Mouse (Mus musculus) cerebral cortex, adult 2 months (tissue): Measurements from ENCODE around the gene Eml4.

Source experiments
- WGBS: fragments of 180-500 bp; shearing (Covaris S2); methylation state at CpG from one replicate; pipeline ENCODE4 v1.1.7; 2018; 5-methylcytosine and 5-hydroxymethylcytosine counted together

Gene Eml4

DNA sequence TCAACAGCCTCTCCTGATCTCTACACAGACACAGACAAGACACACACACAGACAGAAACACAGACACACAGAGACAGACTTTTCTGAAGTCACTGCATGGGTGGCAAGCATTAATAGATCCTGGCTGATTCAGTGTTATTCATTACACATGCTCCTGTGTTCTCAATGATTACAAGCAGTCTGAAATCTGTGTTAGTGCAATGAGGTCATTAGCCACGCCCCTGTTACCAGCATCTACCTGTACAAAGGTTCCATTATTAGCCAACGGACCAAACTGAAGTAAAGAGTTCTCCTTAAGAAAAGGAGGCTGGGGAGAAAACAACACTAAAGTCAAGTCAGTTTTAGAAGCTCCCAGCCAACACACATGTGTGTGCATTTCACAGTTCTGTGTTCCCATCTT lies 153.0 kb downstream of the Eml4 start:
- WGBS: 83% methylated on average over 2 of the region's 2 CpGs

DNA sequence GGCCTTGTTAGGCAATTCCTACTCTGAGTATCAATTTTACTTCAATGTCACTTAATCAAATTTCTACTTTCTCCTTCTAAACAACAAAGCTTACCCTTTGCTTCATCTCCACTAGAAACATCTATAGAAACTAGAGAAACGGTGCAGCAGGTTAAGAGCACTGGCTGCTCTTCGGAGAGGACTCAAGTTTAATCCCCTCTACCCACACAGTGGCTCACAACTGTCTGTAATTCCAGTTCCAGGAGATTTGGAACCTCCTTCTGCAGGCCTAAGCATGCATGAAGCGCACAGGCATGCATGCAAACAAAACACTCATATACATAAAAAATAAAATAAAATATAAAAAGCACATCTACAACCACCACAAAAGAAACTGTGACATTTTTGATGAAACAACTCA lies 161.4 kb downstream of the Eml4 start:
- WGBS: 76% methylated on average over 3 of the region's 3 CpGs

DNA sequence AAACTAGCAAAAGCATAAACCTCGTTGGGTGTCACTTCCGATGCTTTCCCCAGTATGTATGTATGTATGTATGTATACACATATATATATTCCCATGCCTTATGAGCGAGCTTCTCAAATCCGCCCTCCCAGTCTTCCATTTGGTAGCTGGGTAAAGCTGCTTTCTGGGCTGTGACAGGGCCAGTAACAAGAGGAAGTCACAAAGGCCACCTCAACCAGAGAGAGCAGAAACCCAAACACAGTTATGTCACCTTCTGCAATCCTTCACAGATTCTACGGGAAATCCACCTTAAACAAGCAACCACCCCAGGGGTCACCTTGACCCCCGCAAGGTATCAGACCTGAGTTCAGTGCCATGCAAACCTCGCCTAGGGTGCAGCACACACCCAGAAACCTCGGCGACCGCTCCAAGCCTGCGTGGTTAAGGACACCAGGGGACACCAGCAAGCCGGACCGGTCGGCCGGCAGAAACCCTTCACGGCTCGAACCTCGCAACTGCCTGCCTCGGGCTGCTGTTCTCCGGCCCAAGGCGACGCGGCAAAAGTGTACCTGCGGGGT lies 163.0 kb downstream of the Eml4 start:
- 1% methylated on average over 24 of the region's 24 CpGs for WGBS

DNA sequence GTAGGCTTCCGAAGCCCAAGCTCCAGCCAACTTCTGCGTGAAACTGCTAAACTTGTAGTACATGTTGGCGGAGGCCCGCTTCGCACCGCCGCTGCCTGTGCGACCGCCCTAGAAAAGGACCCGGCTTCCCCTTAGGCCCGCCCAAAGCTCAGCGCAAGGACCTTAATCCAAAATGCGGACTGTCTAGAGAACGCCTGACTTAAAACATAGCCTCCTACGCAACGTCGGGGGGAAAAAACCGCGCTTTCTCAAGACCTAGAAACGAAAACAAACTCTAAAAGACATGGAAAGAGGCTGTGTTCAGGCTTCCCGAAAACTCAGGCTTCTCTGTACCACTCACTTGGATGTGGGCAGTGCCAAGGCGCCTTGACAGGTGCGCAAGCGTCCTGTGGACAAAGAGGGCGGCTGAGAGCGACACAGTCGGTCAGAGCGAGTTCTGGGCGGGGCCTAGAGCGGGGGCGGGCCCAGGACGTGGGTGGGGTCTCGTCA lies 163.5 kb downstream of the Eml4 start:
- under 1% methylated on average over 33 of the region's 33 CpGs for WGBS

DNA sequence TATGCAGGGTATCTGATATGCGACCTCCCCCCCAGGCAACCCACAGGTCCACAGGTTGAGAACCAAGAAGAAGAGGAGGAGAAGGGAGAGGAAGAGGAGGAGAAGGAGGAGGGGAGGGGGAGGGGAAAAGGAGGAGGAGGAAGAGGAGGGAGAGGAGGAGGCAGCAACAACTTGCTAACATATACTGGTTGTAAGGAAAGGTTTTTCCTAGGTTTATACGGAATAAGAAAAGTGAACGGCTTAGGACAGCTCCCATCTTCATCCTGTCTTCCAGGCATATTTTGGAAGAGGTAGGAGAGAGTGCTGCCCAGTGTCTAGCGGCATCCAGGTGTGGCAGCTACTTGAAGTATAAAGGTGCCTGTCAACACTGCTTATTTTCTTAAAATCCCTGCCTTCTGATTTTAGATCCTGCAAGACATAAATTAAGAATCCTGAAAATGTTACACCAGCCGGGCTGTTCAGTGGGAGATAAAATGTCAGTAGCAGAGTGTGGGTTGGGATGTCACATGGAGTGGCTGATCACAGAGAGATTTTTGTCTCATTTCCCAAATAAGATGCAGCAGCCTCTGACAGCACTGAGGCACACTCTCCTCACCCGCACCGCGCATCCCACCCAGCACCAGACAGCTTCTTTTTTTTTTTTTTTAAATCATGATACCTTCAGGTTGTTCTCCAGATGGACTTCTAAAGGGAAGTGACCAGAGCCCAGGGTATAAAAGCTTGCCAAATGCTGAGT lies 166.7 kb downstream of the Eml4 start, which contains the start of gene Cox7a2l:
Cox7a2l (minus strand) TSS at position 51 of the 736 bp plus-strand sequence.
- 61% methylated on average over 8 of the region's 8 CpGs for WGBS

DNA sequence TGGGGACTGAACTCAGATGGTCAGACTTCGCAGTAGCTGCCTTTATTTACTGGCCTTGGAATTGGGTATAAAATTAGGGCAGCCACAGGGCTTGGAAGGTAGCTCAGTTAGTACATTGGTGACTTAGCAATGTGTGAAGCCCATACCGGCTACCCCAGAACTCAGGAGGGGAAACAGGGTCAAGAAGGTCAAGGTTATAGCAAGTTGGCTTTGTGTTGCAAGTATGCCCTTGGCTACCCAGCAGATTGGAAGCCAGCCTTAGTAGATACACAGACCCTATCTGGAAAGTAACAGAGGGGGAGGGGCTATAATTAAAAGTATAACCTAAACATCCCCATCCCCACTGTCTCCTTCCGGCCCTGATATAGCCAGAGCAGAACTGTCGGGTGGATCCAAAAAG lies 171.2 kb downstream of the Eml4 start:
- 91% methylated on average over 4 of the region's 4 CpGs for WGBS

DNA sequence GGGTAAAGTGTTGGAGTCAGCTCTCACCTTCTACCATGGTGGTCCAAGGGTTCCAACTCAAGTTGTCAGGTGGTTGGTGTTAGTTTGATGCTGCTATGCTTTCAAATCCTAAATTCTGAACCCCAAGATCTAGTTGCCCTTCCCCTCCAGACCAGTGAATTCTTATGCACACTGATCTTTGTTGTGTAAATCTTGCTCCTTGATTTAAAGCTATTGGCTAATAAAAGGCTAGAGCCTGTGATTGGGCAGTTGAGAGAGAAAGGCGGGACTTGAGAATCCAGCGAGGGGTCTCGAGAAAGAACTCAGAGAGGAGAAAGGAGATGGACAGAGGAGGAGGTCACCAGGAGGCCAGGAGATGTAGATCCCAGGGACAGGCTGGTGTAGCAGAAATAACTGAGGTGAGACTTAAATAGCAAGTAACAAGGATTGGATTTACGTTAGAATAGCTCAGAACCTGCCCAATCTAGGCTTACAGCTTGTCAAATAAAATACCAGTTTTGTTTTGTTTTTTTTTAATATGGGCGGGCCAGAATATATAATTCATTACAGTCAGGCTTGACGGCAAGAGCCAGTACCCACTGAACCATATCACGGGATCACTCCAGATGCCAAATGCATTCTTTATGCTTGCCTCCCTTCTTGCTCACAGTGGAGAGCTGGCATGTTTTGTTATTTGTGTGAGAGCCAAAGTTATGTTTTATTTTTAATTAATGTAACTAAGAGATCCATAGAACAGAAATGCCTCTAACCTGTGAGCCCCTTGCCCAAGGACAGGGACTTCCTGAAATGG lies 172.1 kb downstream of the Eml4 start:
- 74% methylated on average over 7 of the region's 7 CpGs for WGBS

DNA sequence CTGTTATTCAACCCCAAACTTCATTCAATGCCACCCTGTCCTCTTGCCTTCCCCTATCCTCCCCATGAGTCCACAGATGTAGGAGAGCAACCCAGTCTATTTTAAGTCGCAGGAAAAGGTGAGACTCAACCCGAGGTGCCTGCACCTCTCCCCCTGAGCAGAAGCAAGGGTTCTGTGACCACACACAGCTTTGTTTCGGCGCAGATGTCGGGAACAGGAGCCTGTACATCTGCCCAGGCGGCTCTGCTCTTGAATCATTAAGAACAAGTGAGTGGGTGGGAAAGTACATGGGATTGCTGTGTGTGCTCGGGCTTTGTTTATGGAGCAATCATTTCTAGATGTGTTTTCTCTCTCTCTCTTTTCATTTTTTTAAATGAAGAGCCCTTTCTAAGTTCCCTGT lies 174.0 kb downstream of the Eml4 start:
- 65% methylated on average over 7 of the region's 7 CpGs for WGBS

DNA sequence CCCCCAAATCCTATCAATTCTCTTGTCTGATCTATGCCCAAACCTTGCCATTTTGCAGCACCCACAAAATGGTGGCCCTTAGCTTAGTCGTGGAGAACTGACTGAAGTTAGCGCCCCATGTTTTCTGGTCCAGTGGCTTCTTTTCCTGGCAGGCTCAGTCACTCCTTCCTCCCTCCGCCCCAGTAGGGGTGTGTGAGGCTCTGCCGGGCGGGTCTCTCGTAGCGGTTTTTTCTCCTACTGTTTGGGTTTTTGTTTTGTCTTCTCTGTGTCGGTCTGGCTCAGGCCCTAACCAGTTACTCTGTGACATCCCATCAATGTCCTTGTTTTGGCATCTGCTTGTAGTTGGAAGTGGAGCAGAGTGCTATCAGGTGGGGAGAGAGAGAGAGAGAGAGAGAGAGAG lies 174.9 kb downstream of the Eml4 start:
- WGBS: 34% methylated on average over 8 of the region's 8 CpGs

DNA sequence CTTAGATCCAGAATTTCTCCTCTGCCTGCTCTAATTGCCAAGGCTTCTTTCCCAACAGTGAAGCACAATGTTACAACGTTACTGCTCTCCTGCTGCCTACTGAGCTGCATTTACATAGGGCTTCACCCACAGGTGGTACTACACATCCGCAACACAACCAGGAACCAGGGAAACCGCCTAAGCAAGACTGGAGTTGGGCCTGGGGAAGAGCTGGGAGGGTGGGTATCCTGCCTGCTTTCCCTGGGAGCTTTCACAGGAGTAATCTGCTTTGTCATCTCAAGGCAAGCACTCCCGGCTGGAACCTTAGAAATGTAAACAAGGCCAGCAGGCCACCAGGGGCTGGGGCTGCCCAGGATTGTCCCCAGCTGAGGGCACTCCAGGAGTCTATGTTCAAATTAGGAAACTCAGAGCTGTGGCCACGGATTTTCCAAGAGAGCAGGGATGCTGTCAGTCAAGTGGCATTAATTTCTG lies 175.4 kb downstream of the Eml4 start:
- 35% methylated on average over 5 of the region's 5 CpGs for WGBS

DNA sequence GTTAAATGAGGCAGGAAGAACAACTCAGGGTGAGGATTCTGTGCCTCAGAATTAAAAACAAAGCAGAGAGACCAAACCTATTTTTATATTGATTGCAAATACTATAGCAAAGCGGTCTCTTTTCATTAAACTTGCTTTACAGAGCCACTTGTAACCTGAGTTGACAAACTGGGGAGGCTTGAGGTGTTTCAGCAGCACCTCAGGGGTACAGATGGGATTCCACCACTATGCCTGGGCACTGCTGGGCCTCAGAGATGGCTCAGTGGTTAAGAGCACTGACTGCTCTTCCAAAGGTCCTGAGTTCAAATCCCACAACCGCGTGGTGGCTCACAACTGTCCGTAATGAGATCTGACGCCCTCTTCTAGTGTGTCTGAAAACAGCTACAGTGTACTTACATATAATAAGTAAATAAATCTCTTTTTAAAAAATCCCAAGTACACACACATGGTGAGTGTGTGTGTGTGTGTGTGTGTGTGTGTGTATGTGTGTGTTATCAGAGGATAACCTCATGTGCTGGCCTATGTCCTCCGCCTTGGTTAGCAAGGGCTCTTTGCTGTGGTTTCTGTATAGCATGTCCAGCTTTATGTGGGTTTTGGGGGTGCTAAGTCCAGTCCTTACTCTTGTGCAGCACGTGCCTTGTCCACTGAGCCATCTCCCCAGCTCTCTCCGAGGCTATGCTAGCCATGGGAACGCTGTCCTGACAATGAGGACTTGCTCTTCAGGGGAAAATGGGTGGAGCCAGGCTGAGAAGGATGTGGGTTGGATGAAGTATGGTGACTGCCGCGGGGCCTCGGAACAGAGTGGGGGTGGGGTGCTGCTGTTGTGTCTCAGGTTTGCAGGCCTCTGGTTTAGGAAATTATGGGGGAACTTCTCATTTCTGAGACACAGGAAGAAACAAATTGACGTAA lies 176.1 kb downstream of the Eml4 start:
- WGBS: 54% methylated on average over 13 of the region's 13 CpGs

DNA sequence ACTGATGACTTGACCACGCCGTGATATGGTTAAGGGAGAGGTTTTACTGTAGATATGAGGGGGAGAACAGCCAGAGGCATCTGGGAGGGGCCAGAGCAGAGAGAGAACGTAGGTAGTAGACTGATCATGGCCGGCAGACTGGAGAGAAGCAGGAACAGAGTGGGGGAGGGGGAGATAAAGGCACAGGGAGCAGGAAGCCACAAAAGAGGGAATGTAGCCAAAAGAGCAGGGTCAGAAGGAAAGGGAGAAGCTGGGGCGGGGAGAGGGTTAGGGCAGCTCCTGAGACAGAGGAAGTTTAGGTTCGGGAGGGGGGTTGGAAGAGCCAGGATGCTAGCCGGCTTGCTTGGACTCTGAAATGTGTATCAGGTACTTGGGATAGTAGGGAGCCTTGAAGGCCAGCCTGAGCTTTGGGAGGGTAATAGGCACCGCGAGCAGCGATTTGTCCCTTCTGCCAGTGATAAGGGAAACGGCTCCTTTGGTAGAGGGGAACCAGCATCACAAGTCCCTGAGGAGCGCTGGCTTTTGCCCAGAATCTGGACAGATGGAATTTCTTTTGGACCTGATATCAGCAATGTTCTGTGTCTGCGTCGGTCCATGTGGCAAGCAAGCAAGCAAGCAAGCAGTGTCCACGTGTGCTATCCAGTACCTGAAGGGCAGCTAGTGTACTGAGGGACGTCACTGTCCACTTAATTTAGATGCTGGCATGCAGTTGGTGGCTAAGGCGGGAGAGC lies 177.1 kb downstream of the Eml4 start:
- 48% methylated on average over 17 of the region's 17 CpGs for WGBS
